Mouse (Mus musculus) hindbrain, embryonic 12.5 days (tissue): ENCODE measurements at regions not wholly inside any gene's neighbourhood (a gene's known extent, or its start where the extent isn't known, plus 50 kb on each side); places are given as distances from the start of the nearest gene placed in this dataset.
"Not testable (repeated sequence)": the region's sequence is repeated elsewhere in the genome, so short reads cannot be mapped to it uniquely, and the experiment has no call there.

Source experiments
- ATAC-seq: fragments of 200-750 bp; cut with Nextera tagmentation; 2 replicates; pipeline ENCODE4 v1.8.0; 2017; ENCODE audit warnings: moderate TSS enrichment; ENCODE audit not compliant: low FRiP score
- H3K27ac ChIP-seq: fragments of 300-500 bp; sonication (generic); 2 replicates; pipeline ENCODE4 v1.5.1; 2016; ENCODE audit warnings: mild to moderate bottlenecking
- H3K27me3 ChIP-seq: fragments of 300-500 bp; sonication (generic); 2 replicates; pipeline ENCODE4 v1.6.1; 2016; ENCODE audit warnings: mild to moderate bottlenecking
- H3K36me3 ChIP-seq: fragments of 300-500 bp; sonication (generic); 2 replicates; pipeline ENCODE4 v1.6.1; 2016; ENCODE audit warnings: mild to moderate bottlenecking
- H3K4me1 ChIP-seq: fragments of 300-500 bp; sonication (generic); 2 replicates; pipeline ENCODE4 v1.6.1; 2016
- H3K4me2 ChIP-seq: fragments of 300-500 bp; sonication (generic); replicated peaks from 2 replicates; pipeline ENCODE4 v1.6.1; 2016; ENCODE audit warnings: mild to moderate bottlenecking
- H3K4me3 ChIP-seq: fragments of 300-500 bp; sonication (generic); 2 replicates; pipeline ENCODE4 v1.5.1; 2016; ENCODE audit warnings: mild to moderate bottlenecking
- H3K9ac ChIP-seq: fragments of 300-500 bp; sonication (generic); 2 replicates; pipeline ENCODE4 v1.6.1; 2016; ENCODE audit warnings: mild to moderate bottlenecking, moderate library complexity
- H3K9me3 ChIP-seq: fragments of 300-500 bp; sonication (generic); replicated peaks from 2 replicates; pipeline ENCODE4 v1.6.1; 2016; ENCODE audit warnings: mild to moderate bottlenecking
- WGBS: fragments of 180-500 bp; shearing (Covaris S2); methylation state at CpG from one replicate; pipeline ENCODE4 v1.1.7; 2016; 5-methylcytosine and 5-hydroxymethylcytosine counted together

DNA sequence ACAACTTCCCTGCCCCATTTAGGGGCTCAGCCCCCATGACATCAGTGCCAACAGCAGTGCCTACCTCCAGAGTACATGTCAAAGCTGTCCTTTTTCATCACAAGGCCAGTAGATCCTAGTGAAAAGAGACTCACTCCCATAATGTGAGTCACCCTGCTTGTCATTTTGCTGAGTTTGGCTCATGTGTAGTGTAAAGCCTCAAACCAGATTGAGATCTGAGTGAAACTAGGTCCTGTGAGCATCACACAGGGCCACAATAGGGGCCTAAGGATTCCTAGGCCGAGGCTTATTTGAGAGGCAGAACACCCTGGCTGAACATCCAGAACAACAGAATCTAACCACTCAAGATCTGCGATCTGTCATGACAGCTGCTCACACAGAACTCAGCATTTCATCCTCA is 163.3 kb upstream of the Gm10131 start:
- not testable (repeated sequence) for H3K9me3 ChIP-seq, H3K36me3 ChIP-seq, ATAC-seq, H3K4me3 ChIP-seq, H3K27me3 ChIP-seq, H3K4me2 ChIP-seq, H3K9ac ChIP-seq, H3K27ac ChIP-seq, H3K4me1 ChIP-seq
- 91% methylated on average over 2 of the region's 2 CpGs for WGBS

- Histone ChIP-seq H3K27me3 (no peaks in the 10 kb centered on the region), H3K36me3 (no peaks in the 10 kb centered on the region), H3K9me3 (peaks cover 2% of the 10 kb centered on the region), H3K4me3 (no peak overlapping the region), H3K9ac (no peak overlapping the region), H3K4me1 (no peaks in the 10 kb centered on the region), H3K27ac (no peak overlapping the region), H3K4me2 (no peak overlapping the region)
- ATAC-seq: no peak
- WGBS: 91% methylated on average over 6 of the region's 6 CpGs
Observed at GRCm38 (mm10) chr8:34274171-34274570, 162.6 kb upstream of the Gm10131 start.

DNA sequence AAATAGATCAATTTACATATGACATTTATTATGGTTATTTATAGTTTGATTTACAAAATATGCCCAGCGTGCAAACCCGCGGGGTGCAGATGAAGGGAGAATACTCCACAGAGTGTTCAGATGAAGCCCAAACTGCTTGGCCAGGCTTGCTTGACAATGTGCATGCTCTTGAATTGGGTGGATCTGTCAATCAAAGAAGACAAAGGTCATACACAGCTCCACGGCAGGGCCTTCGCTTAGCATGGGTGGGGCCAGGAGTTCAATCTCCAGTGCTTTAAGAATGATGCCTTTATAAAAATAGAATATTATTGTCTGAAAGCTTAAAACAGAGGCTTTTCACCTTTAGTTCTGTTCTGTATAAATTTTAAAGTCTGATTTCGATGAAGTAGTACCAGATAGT is 158.3 kb upstream of the Gm10131 start:
- no peak overlapping the region for H3K4me3 ChIP-seq
- no peak overlapping the region for H3K4me2 ChIP-seq
- H3K36me3 ChIP-seq: no peaks in the 10 kb centered on the region
- ATAC-seq: no peak
- peaks cover 5% of the 10 kb centered on the region; the same call in 1 of the 2 replicates for H3K9me3 ChIP-seq
- no peak overlapping the region for H3K9ac ChIP-seq
- no peak overlapping the region for H3K27ac ChIP-seq
- no peaks in the 10 kb centered on the region for H3K4me1 ChIP-seq
- WGBS: 74% methylated on average over 6 of the region's 6 CpGs
- H3K27me3 ChIP-seq: no peaks in the 10 kb centered on the region

DNA sequence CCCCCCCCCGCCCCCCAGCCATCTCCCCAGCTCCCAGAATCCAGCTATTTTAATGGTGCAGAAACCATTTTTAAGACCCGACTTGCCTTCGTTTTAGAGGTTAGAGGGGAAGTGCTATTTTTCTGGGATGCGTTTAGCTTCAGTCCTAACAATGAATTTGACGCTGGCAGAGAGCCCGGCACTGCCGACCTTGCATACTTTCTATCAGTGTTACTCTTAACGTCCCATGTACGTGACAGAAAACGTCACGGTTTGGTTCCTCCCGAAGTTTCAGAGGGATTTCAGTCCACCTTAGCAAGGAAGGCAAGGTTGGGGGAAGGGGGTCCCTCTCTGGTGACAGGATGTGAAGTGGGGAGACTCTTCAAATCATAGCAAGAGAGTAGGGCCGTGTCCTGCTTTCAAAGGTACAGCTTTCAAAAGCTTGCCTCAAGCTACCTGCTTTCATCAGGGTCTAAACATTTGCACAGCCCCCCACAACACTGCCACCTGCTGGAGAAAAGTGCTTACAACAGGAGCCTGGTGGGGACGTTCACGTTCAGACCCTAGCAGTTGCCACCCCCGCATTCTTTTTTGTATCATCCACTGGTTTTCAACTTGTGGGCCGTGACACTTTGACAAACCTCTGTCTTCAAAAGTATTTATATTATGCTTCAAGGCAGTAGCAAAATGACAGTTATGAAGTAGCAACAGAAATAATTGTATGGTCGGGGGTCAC is 157.4 kb upstream of the Gm10131 start:
- Histone ChIP-seq H3K4me3 (no peak overlapping the region), H3K9me3 (peaks cover 5% of the 10 kb centered on the region; the same call in 1 of the 2 replicates), H3K36me3 (no peaks in the 10 kb centered on the region), H3K27ac (no peak overlapping the region), H3K4me1 (no peaks in the 10 kb centered on the region), H3K27me3 (no peaks in the 10 kb centered on the region), H3K9ac (no peak overlapping the region), H3K4me2 (no peak overlapping the region)
- 92% methylated on average over 18 of the region's 18 CpGs for WGBS
- no peak for ATAC-seq

DNA sequence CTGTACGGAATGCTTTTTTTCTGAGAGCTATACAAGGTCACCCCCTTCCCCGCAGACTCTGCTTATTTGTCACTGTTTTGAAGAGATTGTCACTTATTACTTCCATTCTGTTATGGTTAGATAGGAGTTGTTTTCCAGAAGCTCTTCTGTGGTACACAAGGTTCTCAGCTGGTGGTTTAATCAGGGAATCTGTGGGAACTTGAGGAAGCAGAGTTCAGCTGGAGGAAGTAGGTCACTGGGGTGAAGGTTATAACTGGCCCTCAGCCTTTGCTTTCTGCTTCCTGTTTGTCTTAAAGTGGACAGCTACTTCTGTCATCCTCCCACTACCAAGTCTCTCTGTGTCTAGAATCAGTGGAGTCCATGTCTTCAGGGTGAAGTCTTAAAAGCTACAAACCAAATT is 143.4 kb upstream of the Gm10131 start:
- no peak for ATAC-seq
- Histone ChIP-seq H3K4me3 (no peak overlapping the region), H3K9me3 (no peaks in the 10 kb centered on the region), H3K27me3 (no peaks in the 10 kb centered on the region), H3K36me3 (no peaks in the 10 kb centered on the region; the same call in 1 of the 2 replicates), H3K9ac (no peak overlapping the region), H3K4me2 (no peak overlapping the region), H3K4me1 (no peaks in the 10 kb centered on the region), H3K27ac (no peak overlapping the region)
- 93% methylated on average over 2 of the region's 2 CpGs for WGBS

GRCm38 (mm10) chr8:34251934-34252333 is 140.4 kb upstream of the Gm10131 start:
- Histone ChIP-seq H3K4me3 (no peak overlapping the region), H3K27me3 (no peaks in the 10 kb centered on the region), H3K9me3 (no peaks in the 10 kb centered on the region), H3K27ac (no peak overlapping the region), H3K4me1 (no peaks in the 10 kb centered on the region), H3K36me3 (no peaks in the 10 kb centered on the region), H3K9ac (no peak overlapping the region), H3K4me2 (no peak overlapping the region)
- no peak for ATAC-seq
- 91% methylated on average over 7 of the region's 7 CpGs for WGBS

DNA sequence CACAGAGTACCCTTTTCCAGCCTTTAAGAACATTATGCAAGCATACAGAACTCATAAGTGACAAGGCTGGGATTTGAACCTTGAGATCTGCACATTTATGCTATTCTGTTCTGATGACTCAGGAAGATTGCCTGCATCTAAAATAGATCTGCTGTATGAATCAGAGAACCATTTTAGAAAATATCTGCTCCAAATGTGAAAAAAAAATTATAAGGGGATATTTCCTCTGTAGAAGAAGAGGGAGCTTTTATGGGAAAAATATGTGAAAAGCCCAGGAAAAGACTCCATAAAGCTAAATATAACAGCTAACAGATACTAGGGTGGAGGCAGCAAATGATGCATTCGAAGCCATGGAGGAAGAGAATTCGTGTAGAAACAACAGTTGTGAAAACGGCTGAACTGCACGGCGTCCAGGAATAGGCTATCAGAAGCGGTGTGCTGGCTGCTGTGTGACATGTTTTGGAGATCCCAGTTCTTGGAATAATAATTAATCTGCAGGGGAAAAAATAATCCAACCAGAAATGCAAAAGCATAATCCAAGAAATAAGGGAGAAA is 127.9 kb upstream of the Gm10131 start:
- H3K27me3 ChIP-seq: no peaks in the 10 kb centered on the region
- H3K9me3 ChIP-seq: no peaks in the 10 kb centered on the region
- H3K27ac ChIP-seq: no peak overlapping the region
- ATAC-seq: no peak
- 94% methylated on average over 6 of the region's 6 CpGs for WGBS
- H3K4me1 ChIP-seq: no peaks in the 10 kb centered on the region
- no peaks in the 10 kb centered on the region for H3K36me3 ChIP-seq
- H3K4me3 ChIP-seq: no peak overlapping the region
- H3K4me2 ChIP-seq: no peak overlapping the region
- no peak overlapping the region for H3K9ac ChIP-seq

DNA sequence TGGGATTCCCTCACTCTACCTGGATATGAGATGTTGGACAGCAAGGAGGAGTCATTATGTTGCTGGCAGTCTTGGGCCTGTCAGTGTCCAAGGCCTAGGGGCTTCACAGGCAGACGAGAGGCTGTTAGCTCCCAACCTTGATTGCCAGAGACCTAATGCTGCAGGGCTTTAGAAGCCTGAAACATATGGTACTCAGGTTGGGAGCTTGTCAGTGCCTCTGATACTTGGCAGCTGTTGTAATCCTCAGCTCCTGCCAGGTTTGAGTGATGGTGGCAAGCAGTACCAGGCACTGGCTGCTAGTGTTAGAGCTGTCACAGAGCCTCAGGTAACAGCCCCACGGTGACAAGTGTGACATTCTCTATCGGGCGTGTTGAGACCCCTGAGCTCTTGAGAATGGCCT is 122.2 kb upstream of the Gm10131 start:
- ATAC-seq: no peak
- 81% methylated on average over 4 of the region's 4 CpGs for WGBS
- Histone ChIP-seq H3K9me3 (no peaks in the 10 kb centered on the region), H3K36me3 (no peaks in the 10 kb centered on the region), H3K4me3 (no peak overlapping the region), H3K27me3 (no peaks in the 10 kb centered on the region), H3K4me2 (no peak overlapping the region), H3K4me1 (no peaks in the 10 kb centered on the region), H3K9ac (no peak overlapping the region), H3K27ac (no peak overlapping the region)

GRCm38 (mm10) chr8:34229477-34229876 is 117.9 kb upstream of the Gm10131 start:
- 91% methylated on average over 3 of the region's 3 CpGs for WGBS
- Histone ChIP-seq H3K9me3 (no peaks in the 10 kb centered on the region), H3K4me1 (0 out of 2 replicates have a peak, but pooled peaks cover 3% of the 10 kb centered on the region), H3K4me2 (no peak overlapping the region), H3K36me3 (no peaks in the 10 kb centered on the region), H3K27ac (no peak overlapping the region), H3K4me3 (no peak overlapping the region), H3K27me3 (no peaks in the 10 kb centered on the region), H3K9ac (no peak overlapping the region)
- ATAC-seq: no peak

DNA sequence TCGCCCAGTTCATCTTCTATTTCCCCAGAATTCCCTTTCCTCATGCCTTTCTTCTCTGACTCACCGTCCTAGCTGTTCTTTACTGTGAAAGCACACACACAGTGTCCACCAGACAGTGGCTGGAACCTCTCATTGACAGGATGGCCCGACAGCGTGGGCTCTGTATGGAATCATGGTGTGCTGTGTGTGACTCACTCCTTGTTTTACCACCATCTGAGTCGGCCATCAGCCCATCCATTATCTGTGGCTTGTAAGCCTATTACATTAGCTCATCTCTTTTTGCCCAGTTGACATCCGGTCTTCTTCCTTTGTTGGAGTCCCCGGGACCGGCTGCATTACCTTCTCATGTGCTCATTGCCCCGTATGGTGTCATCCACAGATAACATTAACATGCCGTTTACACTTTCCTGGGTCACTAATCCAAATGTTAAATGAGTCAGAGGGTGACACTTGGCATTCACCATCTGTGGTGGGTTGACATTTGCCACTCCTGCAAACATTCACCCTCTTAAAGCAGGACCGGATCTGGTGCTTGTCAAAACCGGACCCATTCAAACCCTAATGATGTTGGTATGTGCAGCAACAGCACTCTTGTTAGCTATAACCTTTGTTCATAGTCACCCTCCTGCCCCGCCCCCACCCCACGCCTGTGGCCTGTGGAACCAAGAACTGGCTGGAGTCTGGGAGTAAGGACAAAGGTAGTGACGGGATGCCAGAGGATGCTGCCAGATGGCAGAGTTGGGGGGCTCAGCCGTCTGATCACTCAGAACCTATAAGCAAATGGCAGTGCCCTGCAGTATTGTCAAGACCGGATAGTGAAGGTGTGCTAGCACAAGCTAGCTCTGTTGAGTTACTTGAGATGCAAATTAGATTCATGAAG is 113.7 kb upstream of the Gm10131 start:
- Histone ChIP-seq H3K4me1 (0 out of 2 replicates have a peak, but pooled peaks cover 3% of the 10 kb centered on the region), H3K27me3 (no peaks in the 10 kb centered on the region), H3K9ac (no peak overlapping the region), H3K9me3 (no peaks in the 10 kb centered on the region), H3K36me3 (no peaks in the 10 kb centered on the region), H3K4me2 (no peak overlapping the region), H3K4me3 (no peak overlapping the region), H3K27ac (no peak overlapping the region)
- ATAC-seq: no peak
- 68% methylated on average over 17 of the region's 17 CpGs for WGBS

- Histone ChIP-seq H3K36me3 (no peaks in the 10 kb centered on the region), H3K4me2 (no peak overlapping the region), H3K27ac (no peak overlapping the region), H3K9me3 (peaks cover 10% of the 10 kb centered on the region; the same call in 1 of the 2 replicates), H3K4me1 (0 out of 2 replicates have a peak, but pooled peaks cover 3% of the 10 kb centered on the region), H3K4me3 (no peak overlapping the region), H3K9ac (no peak overlapping the region), H3K27me3 (no peaks in the 10 kb centered on the region)
- 78% methylated on average over 6 of the region's 6 CpGs for WGBS
- no peak for ATAC-seq
Observed at GRCm38 (mm10) chr8:34222187-34222586, 110.7 kb upstream of the Gm10131 start.
